Mouse (Mus musculus) liver, embryonic 14.5 days (tissue): ENCODE data around the gene Gm49337.

Experiments used
- CTCF ChIP-seq: IDR thresholded peaks from 2 replicates; pipeline ENCODE4 v1.5.1; 2016; ENCODE audit warnings: antibody characterized with exemption, low read depth, control low read depth
- EP300 ChIP-seq: IDR thresholded peaks from 2 replicates; pipeline ENCODE4 v1.6.1; 2016; ENCODE audit warnings: antibody characterized with exemption, low read depth

GRCm38 (mm10) chr4:116174466-116175116 is 1.4 kb downstream of the Gm49337 start:
- TF ChIP-seq CTCF (no peak), EP300 (no peak)
